Mouse (Mus musculus) CD8-positive naive resting alpha-beta T cell, adult 57 days (primary cell): ENCODE results near the gene Gemin7. TPM values are rescaled to one million over a fixed set of nuclear protein-coding genes. Genes with fewer than 3 reads are reported as not detected.

ENCODE experiments used
- total RNA-seq: library from RNA; stranded (reverse); gene quantifications from one replicate; pipeline ENCODE4 v1.2.4, GENCODE M21; 2023

The Gemin7 gene
- total RNA-seq: 48.1 TPM

GRCm38 (mm10) chr7:19577141-19577852, at the start of gene Gemin7, which contains the start of gene Zfp296:
TSS of gene Gemin7 (minus strand) at chr7:19577595.
TSS of gene Zfp296 (plus strand) at chr7:19577287.

GRCm38 (mm10) chr7:19603849-19604605, 26.6 kb upstream of the Gemin7 start, which contains the start of gene Clasrp:
TSS of gene Clasrp (minus strand) at chr7:19604486.

GRCm38 (mm10) chr7:19562643-19563410, 14.6 kb downstream of the Gemin7 start, which contains the start of gene Ppp1r37:
TSS of gene Ppp1r37 (minus strand) at chr7:19563076.

DNA sequence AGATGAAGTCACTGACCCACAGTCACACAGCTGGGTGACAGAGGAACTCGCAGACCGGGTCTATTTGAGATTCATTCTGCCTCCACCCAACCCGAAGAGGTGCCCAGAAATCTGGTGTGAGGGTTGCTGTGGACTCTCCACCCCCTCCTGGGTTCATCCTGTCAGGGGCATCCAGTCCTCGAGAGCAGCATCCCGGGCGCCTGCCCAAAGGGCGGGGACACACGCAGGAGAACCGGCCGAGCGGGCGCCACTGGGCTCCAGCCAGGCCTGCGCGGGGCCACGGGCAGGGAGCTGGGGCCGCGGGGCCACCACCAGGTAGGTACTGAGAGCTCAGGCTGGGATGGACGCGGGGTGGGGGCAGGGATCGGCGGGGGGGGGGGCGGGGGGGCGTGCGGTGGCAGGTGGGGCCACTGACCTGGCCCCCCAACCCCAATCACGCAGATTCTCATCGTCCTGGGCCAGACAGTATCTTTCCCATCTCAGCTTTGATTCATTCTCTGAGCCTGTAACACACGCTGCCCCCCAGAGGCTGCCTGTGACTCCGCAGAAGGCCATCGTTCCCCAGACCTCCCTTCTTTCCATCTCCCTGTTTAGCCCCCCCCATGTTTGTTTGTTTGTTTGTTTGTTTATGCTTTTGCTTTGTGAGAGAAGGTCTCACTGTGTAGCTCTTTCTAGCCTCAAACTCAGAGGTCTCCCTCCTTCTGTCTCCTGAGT, 59.6 kb downstream of the Gemin7 start, which contains the start of gene Nkpd1:
Nkpd1 (plus strand) TSS at position 187 of the 714 bp plus-strand sequence.

Other genes with a start within 250 kb of the Gemin7 start
- 65.9 TPM for gene Ercc1, start 232.8 kb downstream of the Gemin7 start, total RNA-seq
- gene Cd3eap, start 218.1 kb downstream of the Gemin7 start, total RNA-seq: 12.8 TPM
- gene Ppp1r13l, start 217.8 kb downstream of the Gemin7 start, total RNA-seq: 1.6 TPM
- gene Ercc2, start 195.6 kb downstream of the Gemin7 start, total RNA-seq: 83.7 TPM
- 3.6 TPM for gene Klc3, start 173.5 kb downstream of the Gemin7 start, total RNA-seq
- not detected for gene Ckm, start 172.8 kb downstream of the Gemin7 start, total RNA-seq
- gene Mark4, start 118.8 kb downstream of the Gemin7 start, total RNA-seq: 26.6 TPM
- not detected for gene Exoc3l2, start 114.3 kb downstream of the Gemin7 start, total RNA-seq
- 3.8 TPM for gene Bloc1s3, start 69.2 kb downstream of the Gemin7 start, total RNA-seq
- 24.3 TPM for gene Trappc6a, start 69.2 kb downstream of the Gemin7 start, total RNA-seq
- gene Nkpd1, start 59.8 kb downstream of the Gemin7 start, total RNA-seq: not detected
- 51.4 TPM for gene Ppp1r37, start 14.5 kb downstream of the Gemin7 start, total RNA-seq
- gene Zfp296, start 308 bp downstream of the Gemin7 start, total RNA-seq: 2.4 TPM
- gene Clasrp, start 26.9 kb upstream of the Gemin7 start, total RNA-seq: 87.8 TPM
- gene Relb, start 51.8 kb upstream of the Gemin7 start, total RNA-seq: 44.9 TPM
- gene Clptm1, start 87.4 kb upstream of the Gemin7 start, total RNA-seq: 70.1 TPM
- gene Apoc2, start 100.3 kb upstream of the Gemin7 start, total RNA-seq: 2.1 TPM
- gene Gm44805, start 103.8 kb upstream of the Gemin7 start, total RNA-seq: not detected
- gene Apoc4, start 103.9 kb upstream of the Gemin7 start, total RNA-seq: not detected
- 1.4 TPM for gene Apoc1, start 115.1 kb upstream of the Gemin7 start, total RNA-seq
- 33.1 TPM for gene Apoe, start 121.6 kb upstream of the Gemin7 start, total RNA-seq
- gene Tomm40, start 137.8 kb upstream of the Gemin7 start, total RNA-seq: 59.7 TPM
- gene Nectin2, start 172.9 kb upstream of the Gemin7 start, total RNA-seq: not detected
- gene Bcam, start 193.4 kb upstream of the Gemin7 start, total RNA-seq: not detected
- gene Cblc, start 219.2 kb upstream of the Gemin7 start, total RNA-seq: 1.0 TPM
- 14.5 TPM for gene Bcl3, start 245.2 kb upstream of the Gemin7 start, total RNA-seq